Mouse (Mus musculus) G1E (cell line): ENCODE measurements around the gene Hs3st3a1. TPM values are rescaled to one million over a fixed set of nuclear protein-coding genes. Genes with fewer than 3 reads are reported as not detected.

Experiments
- ATAC-seq: 2 replicates; pipeline ENCODE4 v1.8.0; 2016; ENCODE audit warnings: mild to moderate bottlenecking; ENCODE audit not compliant: insufficient number of reproducible peaks, poor library complexity, low FRiP score, severe bottlenecking; ENCODE audit errors: extremely low read depth
- DNase-seq: peaks from one replicate; pipeline ENCODE4 v3.0.0; 2012; ENCODE audit warnings: low spot score
- H3K27me3 ChIP-seq: 2 replicates; pipeline ENCODE4 v1.6.1; 2012; ENCODE audit warnings: mild to moderate bottlenecking, low read length, inconsistent platforms; ENCODE audit not compliant: insufficient read depth
- H3K36me3 ChIP-seq: replicated peaks from 2 replicates; pipeline ENCODE3; 2012; ENCODE audit warnings: mild to moderate bottlenecking, inconsistent platforms
- H3K4me1 ChIP-seq: 2 replicates; pipeline ENCODE4 v1.6.1; 2012; ENCODE audit warnings: low read depth, low read length, inconsistent platforms, mixed read lengths; ENCODE audit not compliant: insufficient read depth
- H3K4me3 ChIP-seq: 2 replicates; pipeline ENCODE4 v1.5.1; 2012; ENCODE audit warnings: low read depth, mild to moderate bottlenecking, inconsistent platforms, low read length, moderate library complexity, mixed read lengths
- H3K9me3 ChIP-seq: replicated peaks from 2 replicates; pipeline ENCODE4 v1.6.1; 2012; ENCODE audit warnings: inconsistent platforms
- CTCF ChIP-seq: IDR thresholded peaks from 2 replicates; pipeline ENCODE4 v1.5.1; 2012; ENCODE audit warnings: low read depth, low read length, inconsistent platforms, mixed read lengths
- GATA1 ChIP-seq: IDR thresholded peaks from 2 replicates; pipeline ENCODE4 v1.6.1; 2012; ENCODE audit warnings: borderline replicate concordance, low read length, inconsistent platforms, mixed read lengths
- GATA2 ChIP-seq: IDR thresholded peaks from 2 replicates; pipeline ENCODE4 v1.6.1; 2012; ENCODE audit warnings: low read depth, low read length, inconsistent platforms, borderline replicate concordance
- POLR2AphosphoS5 ChIP-seq: IDR thresholded peaks from 2 replicates; pipeline ENCODE4 v1.6.1; 2012; ENCODE audit warnings: low read depth, low read length, inconsistent platforms; ENCODE audit not compliant: insufficient replicate concordance
- TAL1 ChIP-seq: conservative IDR thresholded peaks from 2 replicates; pipeline ENCODE4 v1.6.1; 2012; ENCODE audit warnings: low read depth, low read length, inconsistent platforms, mixed read lengths
- polyA plus RNA-seq: library from polyadenylated mRNA; stranded (reverse); fragments of >175 nt; gene quantifications from 2 replicates; pipeline ENCODE4 v1.2.3, GENCODE M21; 2012
- total RNA-seq, 2 experiments: library from RNA; stranded (forward) in 1 of 2; stranded (reverse) in 1 of 2; fragments of 200-1000 nt in 1 of 2; fragments of >200 nt in 1 of 2; fragmentation: Nextera tagmentation in 1 of 2; gene quantifications; 2 replicates each; pipeline ENCODE4 v1.2.3; 2014 to 2017

The Hs3st3a1 gene
- total RNA-seq (2014; fragmentation: Nextera tagmentation) (not detected in 2 replicates), total RNA-seq (2017) (0.05 and 0.12 TPM in 2 replicates), polyA plus RNA-seq (not detected in 2 replicates)

GRCm38 (mm10) chr11:64434611-64435545, at the start of gene Hs3st3a1:
Gene Hs3st3a1 (plus strand): TSS chr11:64435332.
- no peak for ATAC-seq
- Histone ChIP-seq H3K9me3 (peaks cover 9% of the 10 kb centered on the region), H3K27me3 (no peaks in the 10 kb centered on the region), H3K4me3 (no peak within 1 kb of the TSS), H3K4me1 (no peaks in the 10 kb centered on the region), H3K36me3 (no peaks in the 10 kb centered on the region)
- no peak for TF ChIP-seq GATA1
- no peak for TF ChIP-seq TAL1
- no peak for TF ChIP-seq POLR2AphosphoS5
- TF ChIP-seq CTCF: no peak
- no peak for TF ChIP-seq GATA2
- no peak for DNase-seq

GRCm38 (mm10) chr11:64386333-64386732, 48.8 kb upstream of the Hs3st3a1 start:
- H3K36me3 ChIP-seq: no peaks in the 10 kb centered on the region
- no peaks in the 10 kb centered on the region for H3K4me1 ChIP-seq
- DNase-seq: no peak
- no peak overlapping the region for H3K4me3 ChIP-seq
- no peak for TF ChIP-seq TAL1
- no peak for TF ChIP-seq POLR2AphosphoS5
- TF ChIP-seq GATA2: no peak
- TF ChIP-seq GATA1: no peak
- H3K9me3 ChIP-seq: no peaks in the 10 kb centered on the region
- ATAC-seq: no peak
- H3K27me3 ChIP-seq: no peaks in the 10 kb centered on the region

GRCm38 (mm10) chr11:64396331-64396881, 38.7 kb upstream of the Hs3st3a1 start:
- Histone ChIP-seq H3K36me3 (no peaks in the 10 kb centered on the region), H3K27me3 (no peaks in the 10 kb centered on the region), H3K4me1 (no peaks in the 10 kb centered on the region), H3K4me3 (no peak overlapping the region), H3K9me3 (no peaks in the 10 kb centered on the region)
- no peak for ATAC-seq
- no peak for DNase-seq
- TF ChIP-seq GATA1: no peak
- no peak for TF ChIP-seq GATA2

- Histone ChIP-seq H3K4me3 (no peak overlapping the region), H3K4me1 (no peaks in the 10 kb centered on the region), H3K9me3 (no peaks in the 10 kb centered on the region), H3K27me3 (no peaks in the 10 kb centered on the region), H3K36me3 (no peaks in the 10 kb centered on the region)
- DNase-seq: no peak
- no peak for TF ChIP-seq TAL1
- no peak for TF ChIP-seq CTCF
- TF ChIP-seq GATA2: no peak
- TF ChIP-seq POLR2AphosphoS5: no peak
- TF ChIP-seq GATA1: no peak
- no peak for ATAC-seq
Measured at GRCm38 (mm10) chr11:64396949-64397348, 38.2 kb upstream of the Hs3st3a1 start.

- no peak for ATAC-seq
- no peak for DNase-seq
- Histone ChIP-seq H3K4me3 (no peak overlapping the region), H3K36me3 (no peaks in the 10 kb centered on the region), H3K4me1 (no peaks in the 10 kb centered on the region), H3K27me3 (no peaks in the 10 kb centered on the region), H3K9me3 (no peaks in the 10 kb centered on the region)
- TF ChIP-seq POLR2AphosphoS5 (no peak), GATA1 (no peak), GATA2 (no peak), CTCF (no peak), TAL1 (no peak)
Measured at GRCm38 (mm10) chr11:64397612-64398011, 37.5 kb upstream of the Hs3st3a1 start.

GRCm38 (mm10) chr11:64400534-64401093, 34.5 kb upstream of the Hs3st3a1 start:
- Histone ChIP-seq H3K4me3 (no peak overlapping the region), H3K27me3 (no peaks in the 10 kb centered on the region), H3K9me3 (no peaks in the 10 kb centered on the region), H3K4me1 (no peaks in the 10 kb centered on the region), H3K36me3 (no peaks in the 10 kb centered on the region)
- TF ChIP-seq GATA2: no peak
- no peak for TF ChIP-seq CTCF
- TF ChIP-seq TAL1: no peak
- DNase-seq: no peak
- ATAC-seq: no peak
